Mouse (Mus musculus) hematopoietic multipotent progenitor cell, adult 10-12 weeks (in vitro differentiated cells): ENCODE measurements around the gene Sh3kbp1. TPM values are rescaled to one million over a fixed set of nuclear protein-coding genes. Genes with fewer than 3 reads are reported as not detected.

ENCODE experiments used
- polyA plus RNA-seq: library from polyadenylated mRNA; stranded (reverse); fragments of >175 nt; gene quantifications from 2 replicates; pipeline ENCODE4 v1.2.3, GENCODE M21; 2012; ENCODE audit warnings: low replicate concordance

Gene Sh3kbp1
- polyA plus RNA-seq = 21.2 and 35.1 TPM in 2 replicates

GRCm38 (mm10) chrX:159626907-159627587 lies at the start of gene Sh3kbp1:
Sh3kbp1 (plus strand) TSS chrX:159627272.

GRCm38 (mm10) chrX:159988002-159988960 lies 361.2 kb downstream of the Sh3kbp1 start, which contains the start of gene Map3k15:
Map3k15 (plus strand) TSS chrX:159988433.

Other genes starting within 250 kb of the Sh3kbp1 start
- not detected in 2 replicates for gene Map7d2, start 212.7 kb upstream of the Sh3kbp1 start, polyA plus RNA-seq
- 2.9 TPM in 2 replicates for gene Bclaf3, start 100.6 kb upstream of the Sh3kbp1 start, polyA plus RNA-seq